Mouse (Mus musculus): ENCODE measurements around the gene Vsig10. TPM values are rescaled to one million over a fixed set of nuclear protein-coding genes. Genes with fewer than 3 reads are reported as not detected.

Vsig10 gene
- polyA plus RNA-seq, 1 experiment from 2014 or later = 2.7 TPM

- H3K4me3 ChIP-seq (ENCODE audit: low read depth, low read length) = peak overlapping the region; percentile 80
- peak overlapping the region; percentile 93 for H3K9ac ChIP-seq (ENCODE audit: low read length)
- H3K9me3 ChIP-seq (ENCODE audit: control insufficient read depth, low read length) = no peaks in the 10 kb centered on the region
- ATAC-seq (ENCODE audit: insufficient number of reproducible peaks, low FRiP score, low TSS enrichment, low read depth) (peak; percentile 33; the same call in 1 of the 2 replicates), DNase-seq (ENCODE audit: low spot score) (peak; percentile 81)
- WGBS = 11% methylated on average over 16 of the region's 16 CpGs
- H3K27me3 ChIP-seq (ENCODE audit: control insufficient read depth, insufficient read depth, low read length) = no peaks in the 10 kb centered on the region
- peak overlapping the region; percentile 68; the same call in 1 of the 2 replicates for H3K27ac ChIP-seq (replicated peaks; ENCODE audit: low read depth, low read length)
- H3K4me1 ChIP-seq (ENCODE audit: control insufficient read depth, insufficient read depth, low read length) = peaks cover 6% of the 10 kb centered on the region; the same call in 1 of the 2 replicates
- H3K36me3 ChIP-seq (ENCODE audit: control insufficient read depth, insufficient read depth, low read length) = peaks cover 2% of the 10 kb centered on the region
- H3K4me2 ChIP-seq (ENCODE audit: low read depth, severe bottlenecking) = peak overlapping the region; percentile 58
Measured at GRCm38 (mm10) chr5:117388296-117388751, 69.4 kb downstream of the Vsig10 start.

GRCm38 (mm10) chr5:117388877-117389276 lies 70.0 kb downstream of the Vsig10 start, which contains the start of gene Rfc5:
Gene Rfc5, minus strand, starts transcription at chr5:117389047.
- peak within 1 kb of the TSS; percentile 93 for H3K9ac ChIP-seq (ENCODE audit: low read length)
- under 1% methylated on average over 44 of the region's 44 CpGs for WGBS
- no peaks in the 10 kb centered on the region for H3K9me3 ChIP-seq (ENCODE audit: control insufficient read depth, low read length)
- H3K4me2 ChIP-seq (ENCODE audit: low read depth, severe bottlenecking) = peak within 1 kb of the TSS; percentile 58
- no peaks in the 10 kb centered on the region for H3K27me3 ChIP-seq (ENCODE audit: control insufficient read depth, insufficient read depth, low read length)
- peak; percentile 97 for DNase-seq (ENCODE audit: low spot score)
- H3K4me3 ChIP-seq (ENCODE audit: low read depth, low read length) = peak within 1 kb of the TSS; percentile 80
- H3K4me1 ChIP-seq (ENCODE audit: control insufficient read depth, insufficient read depth, low read length) = peaks cover 6% of the 10 kb centered on the region; the same call in 1 of the 2 replicates
- peak within 1 kb of the TSS; percentile 68; the same call in 1 of the 2 replicates for H3K27ac ChIP-seq (replicated peaks; ENCODE audit: low read depth, low read length)
- peak; percentile 93 for ATAC-seq (ENCODE audit: insufficient number of reproducible peaks, low FRiP score, low TSS enrichment, low read depth)
- peaks cover 2% of the 10 kb centered on the region for H3K36me3 ChIP-seq (ENCODE audit: control insufficient read depth, insufficient read depth, low read length)

GRCm38 (mm10) chr5:117390895-117391294 lies 72.0 kb downstream of the Vsig10 start:
- ATAC-seq (ENCODE audit: insufficient number of reproducible peaks, low FRiP score, low TSS enrichment, low read depth) = no peak
- Histone ChIP-seq H3K4me1 (ENCODE audit: control insufficient read depth, insufficient read depth, low read length) (peaks cover 6% of the 10 kb centered on the region; the same call in 1 of the 2 replicates), H3K4me3 (ENCODE audit: low read depth, low read length) (no peak overlapping the region), H3K9ac (ENCODE audit: low read length) (no peak overlapping the region), H3K27me3 (ENCODE audit: control insufficient read depth, insufficient read depth, low read length) (no peaks in the 10 kb centered on the region), H3K4me2 (ENCODE audit: low read depth, severe bottlenecking) (no peak overlapping the region), H3K9me3 (ENCODE audit: control insufficient read depth, low read length) (no peaks in the 10 kb centered on the region), H3K36me3 (ENCODE audit: control insufficient read depth, insufficient read depth, low read length) (no peaks in the 10 kb centered on the region; the same call in 1 of the 2 replicates), H3K27ac (replicated peaks; ENCODE audit: low read depth, low read length) (no peak overlapping the region)
- WGBS = 93% methylated on average over 1 of the region's 1 CpGs
- DNase-seq (ENCODE audit: low spot score) = no peak

GRCm38 (mm10) chr5:117395834-117396233 lies 77.0 kb downstream of the Vsig10 start:
- Histone ChIP-seq H3K4me1 (ENCODE audit: control insufficient read depth, insufficient read depth, low read length) (no peaks in the 10 kb centered on the region), H3K27me3 (ENCODE audit: control insufficient read depth, insufficient read depth, low read length) (no peaks in the 10 kb centered on the region), H3K4me2 (ENCODE audit: low read depth, severe bottlenecking) (no peak overlapping the region), H3K27ac (replicated peaks; ENCODE audit: low read depth, low read length) (no peak overlapping the region), H3K36me3 (ENCODE audit: control insufficient read depth, insufficient read depth, low read length) (no peaks in the 10 kb centered on the region), H3K9ac (ENCODE audit: low read length) (no peak overlapping the region), H3K4me3 (ENCODE audit: low read depth, low read length) (no peak overlapping the region), H3K9me3 (ENCODE audit: control insufficient read depth, low read length) (no peaks in the 10 kb centered on the region)
- DNase-seq (ENCODE audit: low spot score) (no peak), ATAC-seq (ENCODE audit: insufficient number of reproducible peaks, low FRiP score, low TSS enrichment, low read depth) (no peak)
- 90% methylated on average over 5 of the region's 5 CpGs for WGBS

GRCm38 (mm10) chr5:117396596-117397014 lies 77.7 kb downstream of the Vsig10 start:
- Histone ChIP-seq H3K36me3 (ENCODE audit: control insufficient read depth, insufficient read depth, low read length) (no peaks in the 10 kb centered on the region), H3K9ac (ENCODE audit: low read length) (no peak overlapping the region), H3K27me3 (ENCODE audit: control insufficient read depth, insufficient read depth, low read length) (no peaks in the 10 kb centered on the region), H3K4me2 (ENCODE audit: low read depth, severe bottlenecking) (no peak overlapping the region), H3K4me1 (ENCODE audit: control insufficient read depth, insufficient read depth, low read length) (no peaks in the 10 kb centered on the region), H3K9me3 (ENCODE audit: control insufficient read depth, low read length) (no peaks in the 10 kb centered on the region), H3K27ac (replicated peaks; ENCODE audit: low read depth, low read length) (no peak overlapping the region), H3K4me3 (ENCODE audit: low read depth, low read length) (no peak overlapping the region)
- DNase-seq (ENCODE audit: low spot score) (no peak), ATAC-seq (ENCODE audit: insufficient number of reproducible peaks, low FRiP score, low TSS enrichment, low read depth) (no peak)
- 82% methylated on average over 6 of the region's 6 CpGs for WGBS

- Histone ChIP-seq H3K4me2 (ENCODE audit: low read depth, severe bottlenecking) (no peak overlapping the region), H3K9me3 (ENCODE audit: control insufficient read depth, low read length) (no peaks in the 10 kb centered on the region), H3K27me3 (ENCODE audit: control insufficient read depth, insufficient read depth, low read length) (no peaks in the 10 kb centered on the region), H3K4me1 (ENCODE audit: control insufficient read depth, insufficient read depth, low read length) (no peaks in the 10 kb centered on the region), H3K9ac (ENCODE audit: low read length) (no peak overlapping the region), H3K36me3 (ENCODE audit: control insufficient read depth, insufficient read depth, low read length) (no peaks in the 10 kb centered on the region), H3K27ac (replicated peaks; ENCODE audit: low read depth, low read length) (no peak overlapping the region), H3K4me3 (ENCODE audit: low read depth, low read length) (no peak overlapping the region)
- ATAC-seq (ENCODE audit: insufficient number of reproducible peaks, low FRiP score, low TSS enrichment, low read depth) = no peak
- 91% methylated on average over 6 of the region's 6 CpGs for WGBS
- no peak for DNase-seq (ENCODE audit: low spot score)
Measured at GRCm38 (mm10) chr5:117397371-117397770, 78.5 kb downstream of the Vsig10 start.

GRCm38 (mm10) chr5:117398007-117398550 lies 79.2 kb downstream of the Vsig10 start:
- no peak overlapping the region for H3K9ac ChIP-seq (ENCODE audit: low read length)
- no peaks in the 10 kb centered on the region for H3K9me3 ChIP-seq (ENCODE audit: control insufficient read depth, low read length)
- no peaks in the 10 kb centered on the region for H3K36me3 ChIP-seq (ENCODE audit: control insufficient read depth, insufficient read depth, low read length)
- no peak for ATAC-seq (ENCODE audit: insufficient number of reproducible peaks, low FRiP score, low TSS enrichment, low read depth)
- no peak for DNase-seq (ENCODE audit: low spot score)
- no peak overlapping the region for H3K4me3 ChIP-seq (ENCODE audit: low read depth, low read length)
- no peak overlapping the region for H3K4me2 ChIP-seq (ENCODE audit: low read depth, severe bottlenecking)
- H3K27ac ChIP-seq (replicated peaks; ENCODE audit: low read depth, low read length) = no peak overlapping the region
- no peaks in the 10 kb centered on the region for H3K27me3 ChIP-seq (ENCODE audit: control insufficient read depth, insufficient read depth, low read length)
- no peaks in the 10 kb centered on the region for H3K4me1 ChIP-seq (ENCODE audit: control insufficient read depth, insufficient read depth, low read length)
- 43% methylated on average over 4 of the region's 5 CpGs for WGBS

GRCm38 (mm10) chr5:117399281-117399680 lies 80.4 kb downstream of the Vsig10 start:
- 75% methylated on average over 9 of the region's 9 CpGs for WGBS

More at GRCm38 (mm10) chr5:117399281-117399680, 80.4 kb downstream of the Vsig10 start:
- Histone ChIP-seq H3K27ac (replicated peaks; ENCODE audit: low read depth, low read length) (no peak overlapping the region), H3K9me3 (ENCODE audit: control insufficient read depth, low read length) (no peaks in the 10 kb centered on the region), H3K36me3 (ENCODE audit: control insufficient read depth, insufficient read depth, low read length) (no peaks in the 10 kb centered on the region), H3K4me1 (ENCODE audit: control insufficient read depth, insufficient read depth, low read length) (no peaks in the 10 kb centered on the region), H3K27me3 (ENCODE audit: control insufficient read depth, insufficient read depth, low read length) (no peaks in the 10 kb centered on the region), H3K4me3 (ENCODE audit: low read depth, low read length) (no peak overlapping the region), H3K9ac (ENCODE audit: low read length) (no peak overlapping the region), H3K4me2 (ENCODE audit: low read depth, severe bottlenecking) (no peak overlapping the region)
- DNase-seq (ENCODE audit: low spot score) (no peak), ATAC-seq (ENCODE audit: insufficient number of reproducible peaks, low FRiP score, low TSS enrichment, low read depth) (no peak)

All from limb, embryonic 11.5 days (tissue).